Mouse (Mus musculus) neutrophil, adult 83 days (primary cell): ENCODE measurements around the gene Relb. TPM values are rescaled to one million over a fixed set of nuclear protein-coding genes. Genes with fewer than 3 reads are reported as not detected.

Experiments
- total RNA-seq, 2 experiments: library from RNA; stranded (reverse); gene quantifications; one replicate each; pipeline ENCODE4 v1.2.4; 2023

Relb gene
- total RNA-seq, result 10 to 100 TPM; 13.5 to 14.1 TPM

GRCm38 (mm10) chr7:19629361-19629734 lies at the start of gene Relb:
Gene Relb (minus strand): TSS chr7:19629438.

GRCm38 (mm10) chr7:19677872-19678271 lies 48.6 kb upstream of the Relb start, which contains the start of gene Apoc2:
Gene Apoc2 (minus strand): TSS chr7:19677941.

GRCm38 (mm10) chr7:19664955-19665841 lies 36.0 kb upstream of the Relb start, which contains the start of gene Clptm1:
Gene Clptm1 (minus strand): TSS chr7:19665033.

GRCm38 (mm10) chr7:19603849-19604605 lies 25.2 kb downstream of the Relb start, which contains the start of gene Clasrp:
Gene Clasrp (minus strand): TSS chr7:19604486.

GRCm38 (mm10) chr7:19577141-19577852 lies 51.9 kb downstream of the Relb start, which contains the start of the genes Zfp296 and Gemin7:
Gene Zfp296 (plus strand): TSS chr7:19577287.
Gene Gemin7 (minus strand): TSS chr7:19577595.

GRCm38 (mm10) chr7:19562643-19563410 lies 66.4 kb downstream of the Relb start, which contains the start of gene Ppp1r37:
Gene Ppp1r37 (minus strand): TSS chr7:19563076.

Other genes starting within 250 kb of the Relb start
- gene Ercc2, start 247.4 kb downstream of the Relb start, total RNA-seq, result 10 to 100 TPM; 13.2 to 23.6 TPM
- not detected for gene Klc3, start 225.3 kb downstream of the Relb start, total RNA-seq
- 1 to 10 TPM; 3.4 to 4.7 TPM for gene Ckm, start 224.7 kb downstream of the Relb start, total RNA-seq
- 10 to 100 TPM; 26.4 to 28.6 TPM for gene Mark4, start 170.6 kb downstream of the Relb start, total RNA-seq
- gene Exoc3l2, start 166.1 kb downstream of the Relb start, total RNA-seq, result under 1 TPM; 0.24 to 0.35 TPM
- gene Bloc1s3, start 121.1 kb downstream of the Relb start, total RNA-seq, result 1 to 10 TPM; 7.4 to 7.9 TPM
- gene Trappc6a, start 121.0 kb downstream of the Relb start, total RNA-seq, result 10 to 100 TPM; 22.1 to 24.5 TPM
- not detected for gene Nkpd1, start 111.6 kb downstream of the Relb start, total RNA-seq
- gene Ppp1r37, start 66.4 kb downstream of the Relb start, total RNA-seq, result 10 to 100 TPM; 31.9 to 36.5 TPM
- gene Zfp296, start 52.2 kb downstream of the Relb start, total RNA-seq, result 1 to 10 TPM; 3.0 to 3.5 TPM
- 10 to 100 TPM; 53.1 to 56.2 TPM for gene Gemin7, start 51.8 kb downstream of the Relb start, total RNA-seq
- gene Clasrp, start 25.0 kb downstream of the Relb start, total RNA-seq, result 10 to 100 TPM; 51.8 to 52.1 TPM
- 10 to 100 TPM; 57.6 to 60.6 TPM for gene Clptm1, start 35.6 kb upstream of the Relb start, total RNA-seq
- gene Apoc2, start 48.5 kb upstream of the Relb start, total RNA-seq, result 10 to 100 TPM; 52.2 to 56.0 TPM
- gene Gm44805, start 52.0 kb upstream of the Relb start, total RNA-seq, result not detected
- not detected for gene Apoc4, start 52.0 kb upstream of the Relb start, total RNA-seq
- 1 to 10 TPM; 3.8 to 5.7 TPM for gene Apoc1, start 63.2 kb upstream of the Relb start, total RNA-seq
- 10 to 100 TPM; 95.8 to 99.6 TPM for gene Apoe, start 69.8 kb upstream of the Relb start, total RNA-seq
- gene Tomm40, start 86.0 kb upstream of the Relb start, total RNA-seq, result 10 to 100 TPM; 28.6 to 35.3 TPM
- under 1 TPM; 0.38 to 0.55 TPM for gene Nectin2, start 121.0 kb upstream of the Relb start, total RNA-seq
- not detected for gene Bcam, start 141.6 kb upstream of the Relb start, total RNA-seq
- not detected for gene Cblc, start 167.4 kb upstream of the Relb start, total RNA-seq
- gene Bcl3, start 193.3 kb upstream of the Relb start, total RNA-seq, result 10 to 100 TPM; 19.6 to 41.8 TPM
- not detected for gene Gm19345, start 222.6 kb upstream of the Relb start, total RNA-seq
- gene Ceacam16, start 231.9 kb upstream of the Relb start, total RNA-seq, result 1 to 10 TPM; 1.3 to 1.7 TPM